Mouse (Mus musculus) liver, embryonic 14 days (tissue): ENCODE data around the gene Arhgap27. TPM values are rescaled to one million over a fixed set of nuclear protein-coding genes. Genes with fewer than 3 reads are reported as not detected.

ENCODE experiments used
- polyA plus RNA-seq: library from polyadenylated mRNA; depleted of rRNA; stranded (reverse); fragments of >200 nt; gene quantifications from 2 replicates; pipeline ENCODE4 v1.2.3, GENCODE M21; 2012; rRNA removed

Arhgap27 gene
- 1.9 and 2.6 TPM in 2 replicates for polyA plus RNA-seq

GRCm38 (mm10) chr11:103363214-103364148 lies at the start of gene Arhgap27:
TSS of gene Arhgap27 (minus strand) at chr11:103363692.

DNA sequence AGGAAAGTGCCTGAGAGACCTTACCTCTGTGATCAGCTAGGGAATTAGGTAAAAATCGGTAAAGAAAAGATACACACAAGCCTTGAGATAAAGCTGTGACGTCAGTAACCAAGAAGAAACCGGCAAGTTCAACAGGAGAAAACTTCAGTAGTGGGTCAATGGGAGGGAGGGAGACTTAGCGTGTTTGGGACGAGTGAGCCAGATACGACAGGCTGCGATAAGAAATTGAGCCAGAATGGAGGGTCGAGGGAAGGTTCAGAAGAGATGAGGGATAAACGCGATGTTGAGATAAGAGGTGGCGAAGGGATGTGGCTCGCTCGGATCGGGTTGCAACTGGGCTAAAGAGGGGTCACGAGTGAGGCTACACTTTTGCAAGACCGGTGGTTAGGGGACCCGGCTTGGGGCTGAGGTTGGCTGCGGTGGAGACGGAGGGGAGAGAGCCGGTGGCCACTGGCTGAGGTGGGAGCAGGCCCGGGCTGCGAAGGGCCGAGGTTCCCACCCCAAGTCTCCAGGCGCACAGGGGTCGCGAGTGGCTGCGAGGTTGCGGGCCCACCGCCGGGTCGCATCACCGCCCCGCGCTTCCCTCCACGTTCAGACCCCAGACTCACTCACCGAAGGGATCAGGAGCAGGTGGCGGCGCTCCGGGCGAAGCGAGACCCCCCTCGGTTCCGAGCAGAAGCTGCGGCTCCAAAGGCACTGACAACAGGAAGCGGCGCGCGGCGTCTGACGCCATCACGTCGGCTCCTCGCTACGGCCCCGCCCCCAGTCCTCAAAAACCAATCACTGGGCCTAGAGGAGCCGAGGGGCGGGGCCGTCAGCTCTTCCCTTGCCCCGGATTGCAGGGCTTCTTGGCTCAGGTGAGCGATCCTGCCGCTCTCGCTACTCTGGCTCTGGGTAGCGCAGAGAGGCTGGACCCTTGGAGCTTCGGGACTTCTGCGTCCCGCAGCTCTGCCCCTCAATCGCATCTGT lies 48.8 kb upstream of the Arhgap27 start, which contains the start of gene Plekhm1:
Gene Plekhm1, minus strand, starts transcription at position 707 of the 969 bp plus-strand sequence.

Other genes starting within 250 kb of the Arhgap27 start
- 10.6 and 11.8 TPM in 2 replicates for gene Hexim1, start 247.5 kb downstream of the Arhgap27 start, polyA plus RNA-seq
- 3.1 and 3.4 TPM in 2 replicates for gene Hexim2, start 231.3 kb downstream of the Arhgap27 start, polyA plus RNA-seq
- gene Fmnl1, start 192.6 kb downstream of the Arhgap27 start, polyA plus RNA-seq, result 2.7 and 3.7 TPM in 2 replicates
- gene 1700023F06Rik, start 155.1 kb downstream of the Arhgap27 start, polyA plus RNA-seq, result 0.02 TPM in 1 of 2 replicates, not detected in the other
- not detected in 2 replicates for gene Spata32, start 145.3 kb downstream of the Arhgap27 start, polyA plus RNA-seq
- gene Map3k14, start 96.2 kb downstream of the Arhgap27 start, polyA plus RNA-seq, result 0.51 and 0.67 TPM in 2 replicates
- gene Plekhm1, start 49.0 kb upstream of the Arhgap27 start, polyA plus RNA-seq, result 3.0 and 3.8 TPM in 2 replicates
- not detected in 2 replicates for gene Lrrc37a, start 140.9 kb upstream of the Arhgap27 start, polyA plus RNA-seq